Mouse (Mus musculus) E14TG2a.4 (cell line): ENCODE results near the gene Dazl.
"Not testable (repeated sequence)": the region's sequence is repeated elsewhere in the genome, so short reads cannot be mapped to it uniquely, and the experiment has no call there.

Experiments used
- H3K27me3 ChIP-seq: 2 replicates; pipeline ENCODE4 v1.6.1; 2014; ENCODE audit warnings: low read length, control low read depth; ENCODE audit not compliant: insufficient read depth
- H3K36me3 ChIP-seq: 2 replicates; pipeline ENCODE4 v1.6.1; 2014; ENCODE audit warnings: low read length, control low read depth; ENCODE audit not compliant: insufficient read depth
- H3K4me1 ChIP-seq: replicated peaks from 2 replicates; pipeline ENCODE4 v1.6.1; 2014; ENCODE audit warnings: low read depth, low read length, control low read depth
- H3K4me3 ChIP-seq: replicated peaks from 2 replicates; pipeline ENCODE4 v1.5.1; 2014; ENCODE audit warnings: mild to moderate bottlenecking, low read length
- H3K9me3 ChIP-seq: 2 replicates; pipeline ENCODE4 v1.6.1; 2014; ENCODE audit warnings: low read length, control low read depth
- CTCF ChIP-seq: conservative IDR thresholded peaks from 2 replicates; pipeline ENCODE4 v1.5.1; 2014; ENCODE audit warnings: low read length
- NANOG ChIP-seq: IDR thresholded peaks from 2 replicates; pipeline ENCODE4 v1.6.1; 2014; ENCODE audit warnings: borderline replicate concordance, low read length, mixed read lengths
- POU5F1 ChIP-seq: IDR thresholded peaks from 2 replicates; pipeline ENCODE4 v1.6.1; 2014; ENCODE audit warnings: low read length, borderline replicate concordance

The Dazl gene

DNA sequence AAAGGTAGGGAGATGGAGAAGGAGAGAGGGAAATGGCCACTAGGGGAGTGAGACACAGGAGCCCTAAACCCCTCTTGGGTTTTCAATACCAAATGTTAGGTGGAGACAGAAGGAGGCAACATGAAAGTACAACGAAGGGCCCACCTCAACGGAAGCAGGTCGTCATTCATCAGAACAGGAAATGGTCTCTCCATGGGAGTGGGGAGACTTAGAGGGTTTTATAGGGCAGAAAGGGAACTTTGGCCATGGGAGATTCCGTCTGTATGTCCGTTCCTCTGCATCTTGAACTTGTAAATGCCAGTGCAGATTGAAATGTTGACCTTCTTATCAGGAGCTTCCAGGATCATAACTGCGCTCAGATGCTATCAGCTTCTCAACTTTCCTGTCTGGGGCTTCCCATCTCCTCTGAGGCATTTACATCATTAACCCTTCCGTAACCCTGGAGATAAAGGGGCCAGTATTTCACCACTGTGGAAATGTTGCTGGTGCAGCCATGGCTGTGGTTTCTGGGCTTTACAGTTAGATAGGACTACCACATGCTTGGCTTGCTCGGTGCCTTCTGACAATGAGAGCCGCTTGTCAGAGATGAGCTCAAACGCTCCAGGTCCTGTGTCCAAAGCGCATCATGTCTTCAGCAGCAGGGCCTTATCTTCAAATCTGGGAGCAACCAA lies 6.9 kb upstream of the Dazl start:
- no peak for TF ChIP-seq NANOG
- no peak for TF ChIP-seq POU5F1
- no peak for TF ChIP-seq CTCF

GRCm38 (mm10) chr17:50298821-50299220 lies 5.4 kb upstream of the Dazl start:
- peaks cover 20% of the 10 kb centered on the region for H3K27me3 ChIP-seq
- no peaks in the 10 kb centered on the region for H3K4me1 ChIP-seq
- H3K36me3 ChIP-seq: no peaks in the 10 kb centered on the region
- peaks cover 20% of the 10 kb centered on the region for H3K9me3 ChIP-seq
- H3K4me3 ChIP-seq: no peak overlapping the region
- TF ChIP-seq NANOG (no peak), CTCF (no peak), POU5F1 (no peak)

More for the DNA sequence above, 6.9 kb upstream of the Dazl start:
- no peaks in the 10 kb centered on the region for H3K36me3 ChIP-seq
- no peaks in the 10 kb centered on the region for H3K4me1 ChIP-seq
- H3K4me3 ChIP-seq: no peak overlapping the region
- peaks cover 16% of the 10 kb centered on the region for H3K9me3 ChIP-seq
- H3K27me3 ChIP-seq: peaks cover 8% of the 10 kb centered on the region

DNA sequence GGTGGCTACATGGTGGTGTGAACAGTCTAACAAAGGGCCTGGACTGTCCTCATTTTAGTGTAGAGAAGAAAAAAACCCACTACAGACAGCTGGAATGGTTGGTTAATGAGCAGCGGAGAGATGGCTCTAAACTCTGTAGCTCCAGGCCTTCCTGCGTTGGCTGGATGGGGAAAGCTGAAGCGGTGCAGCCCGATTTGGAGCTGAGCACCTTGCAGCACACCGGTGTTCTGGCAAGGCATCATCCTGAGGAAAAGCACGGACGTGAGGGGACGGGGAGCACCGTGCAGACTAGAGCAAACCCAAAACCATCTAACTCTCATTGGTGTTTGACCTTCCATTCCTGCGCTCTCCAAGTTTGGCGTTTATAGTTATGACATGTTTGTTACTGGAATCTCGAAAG lies 1.3 kb upstream of the Dazl start:
- H3K27me3 ChIP-seq: peaks cover 22% of the 10 kb centered on the region
- TF ChIP-seq NANOG (no peak), CTCF (no peak), POU5F1 (no peak)

DNA sequence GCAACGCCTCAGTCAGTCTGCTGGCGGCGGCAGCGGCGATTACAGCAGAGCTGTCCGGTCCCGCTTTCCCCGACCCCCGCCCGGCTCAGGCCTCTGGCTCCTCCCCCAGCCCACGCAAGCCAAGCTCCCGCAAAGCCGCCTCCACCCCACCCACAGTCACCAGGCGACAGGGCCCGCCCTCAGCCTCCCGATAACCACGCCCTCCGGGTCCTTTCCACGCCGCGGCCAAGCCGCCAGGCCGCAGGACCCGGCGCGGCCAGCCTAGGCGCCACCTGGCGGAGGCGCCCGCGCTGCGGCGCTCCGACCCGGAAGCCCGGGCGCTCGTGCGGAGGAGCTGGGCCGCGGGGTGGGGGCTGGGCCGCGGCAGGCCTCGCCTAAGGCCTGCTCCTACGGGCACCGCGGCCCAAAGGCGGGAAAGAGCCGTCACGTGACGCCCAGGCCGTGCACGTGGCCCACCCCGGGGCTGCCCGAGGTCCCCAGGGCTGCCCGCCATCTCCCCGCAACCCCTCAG lies 720 bp downstream of the Dazl start:
- peaks cover 19% of the 10 kb centered on the region for H3K27me3 ChIP-seq
- no peaks in the 10 kb centered on the region for H3K36me3 ChIP-seq
- H3K4me3 ChIP-seq: peak overlapping the region; percentile 49
- no peak for TF ChIP-seq NANOG
- no peak for TF ChIP-seq CTCF
- TF ChIP-seq POU5F1: no peak
- H3K4me1 ChIP-seq: peaks cover 6% of the 10 kb centered on the region; the same call in 1 of the 2 replicates
- peaks cover 8% of the 10 kb centered on the region; the same call in 1 of the 2 replicates for H3K9me3 ChIP-seq

More for the DNA sequence above, 1.3 kb upstream of the Dazl start:
- H3K4me1 ChIP-seq: peaks cover 6% of the 10 kb centered on the region; the same call in 1 of the 2 replicates
- peaks cover 13% of the 10 kb centered on the region for H3K9me3 ChIP-seq
- no peak overlapping the region for H3K4me3 ChIP-seq
- no peaks in the 10 kb centered on the region for H3K36me3 ChIP-seq

DNA sequence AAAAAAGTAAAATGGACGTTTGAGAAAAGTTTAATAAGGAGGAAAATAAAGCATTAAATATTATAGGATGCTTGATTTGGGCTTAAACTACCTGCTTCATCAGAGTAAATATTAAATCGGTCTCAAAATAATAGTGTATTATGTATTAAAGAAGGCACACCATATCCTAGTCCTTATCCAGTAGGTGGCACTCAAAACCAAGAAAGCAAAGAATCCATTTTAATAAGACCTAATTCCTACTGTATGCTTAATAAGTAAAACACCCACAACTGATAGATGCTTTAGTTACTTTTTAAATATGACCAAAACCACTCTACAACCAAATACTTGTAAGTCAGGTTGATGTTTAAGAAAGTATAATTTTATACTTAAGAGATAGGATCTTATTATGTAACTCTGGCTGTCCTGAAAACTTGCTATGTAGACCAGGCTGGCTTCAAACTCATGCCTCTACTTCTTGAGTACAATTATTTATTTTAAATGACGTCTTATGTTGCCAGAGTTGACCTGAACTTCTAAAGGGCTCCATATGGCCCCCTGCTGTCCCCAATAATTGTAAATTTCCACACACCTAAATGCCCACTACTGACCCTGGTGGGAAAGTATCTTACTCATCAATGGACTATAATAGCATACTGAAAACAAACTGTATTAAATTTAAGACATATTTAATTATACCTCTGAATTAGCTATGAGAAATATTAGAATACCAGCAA lies 1.8 kb downstream of the Dazl start:
- no peaks in the 10 kb centered on the region for H3K36me3 ChIP-seq
- no peak overlapping the region for H3K4me3 ChIP-seq
- H3K27me3 ChIP-seq: peaks cover 19% of the 10 kb centered on the region
- TF ChIP-seq POU5F1 (no peak), CTCF (peak; percentile 16; the same call in 1 of the 2 replicates), NANOG (no peak)
- peaks cover 8% of the 10 kb centered on the region; the same call in 1 of the 2 replicates for H3K9me3 ChIP-seq
- H3K4me1 ChIP-seq: peaks cover 6% of the 10 kb centered on the region; the same call in 1 of the 2 replicates

DNA sequence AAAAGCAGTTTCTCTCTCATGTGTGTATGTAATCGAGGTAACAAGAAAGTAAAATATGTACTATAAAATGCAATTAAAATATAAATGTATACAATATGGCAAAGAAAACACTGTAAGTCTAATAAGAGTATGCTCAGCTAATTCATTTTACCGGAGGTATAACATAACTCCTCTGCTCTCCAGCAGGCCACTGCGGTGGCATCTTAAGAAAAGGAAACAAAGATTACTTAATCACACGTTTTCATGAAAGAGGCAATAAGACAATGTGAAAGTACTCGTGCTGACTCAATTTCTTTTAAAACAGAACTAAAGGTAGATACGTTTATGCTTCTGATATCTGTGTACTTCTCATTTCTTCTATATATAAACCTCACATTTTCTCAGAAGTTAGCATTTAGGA lies 8.6 kb downstream of the Dazl start:
- no peaks in the 10 kb centered on the region for H3K36me3 ChIP-seq
- no peaks in the 10 kb centered on the region for H3K27me3 ChIP-seq
- H3K9me3 ChIP-seq: no peaks in the 10 kb centered on the region
- H3K4me3 ChIP-seq: no peak overlapping the region
- no peaks in the 10 kb centered on the region for H3K4me1 ChIP-seq
- TF ChIP-seq POU5F1 (no peak), NANOG (no peak)

- H3K4me3 ChIP-seq, H3K27me3 ChIP-seq, H3K36me3 ChIP-seq, H3K4me1 ChIP-seq: not testable (repeated sequence)
- peaks cover 46% of the 10 kb centered on the region for H3K9me3 ChIP-seq
Measured at GRCm38 (mm10) chr17:50261615-50262014, 31.8 kb downstream of the Dazl start.

GRCm38 (mm10) chr17:50260856-50261255 lies 32.6 kb downstream of the Dazl start:
- no peaks in the 10 kb centered on the region for H3K27me3 ChIP-seq
- H3K36me3 ChIP-seq: no peaks in the 10 kb centered on the region
- peaks cover 43% of the 10 kb centered on the region for H3K9me3 ChIP-seq
- TF ChIP-seq CTCF: no peak
- no peak for TF ChIP-seq NANOG
- no peak for TF ChIP-seq POU5F1
- no peaks in the 10 kb centered on the region for H3K4me1 ChIP-seq
- H3K4me3 ChIP-seq: no peak overlapping the region
